ENCODE assay signal across 9 mouse cellular contexts in the genomic region with DNA sequence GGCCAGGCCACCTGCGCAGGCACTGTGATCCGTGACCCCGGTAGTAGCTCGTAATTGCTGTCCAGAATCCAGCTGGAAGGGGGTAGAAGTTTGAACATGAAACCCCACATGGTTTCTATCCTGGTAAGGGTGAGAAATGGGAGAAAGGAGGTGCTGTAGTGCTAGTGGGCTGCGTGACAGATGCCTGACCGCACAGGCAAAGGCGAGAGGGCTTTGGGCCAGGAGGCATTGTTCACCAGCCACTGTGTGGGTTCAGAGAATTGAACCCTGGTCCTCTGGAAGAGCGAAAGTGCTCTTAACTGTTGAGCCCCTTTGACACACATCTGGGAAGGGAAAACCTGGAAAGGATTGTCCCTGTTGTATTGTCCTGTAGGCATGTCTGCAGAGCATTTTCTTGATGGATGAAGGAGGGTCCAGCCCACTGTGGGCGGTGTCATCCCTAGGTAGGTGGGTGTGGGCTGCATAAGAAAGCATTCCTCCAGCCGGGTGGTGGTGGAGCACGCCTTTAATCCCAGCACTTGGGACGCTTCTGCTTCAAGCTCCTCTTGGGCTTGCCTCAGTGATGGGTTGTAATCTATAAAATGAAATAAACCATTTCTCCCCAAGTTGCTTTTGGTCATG. TPM values are rescaled to one million over a fixed set of nuclear protein-coding genes. Genes with fewer than 3 reads are reported as not detected.
A peak's percentile ranks its signal among the peaks of the same experiment; 100 is the strongest.
DNase-seq lines count a peak whose midpoint lies in the region; ATAC-seq and TF ChIP-seq lines count a peak whose summit lies in the region.
"Had no signal": no experiment of that assay in that cellular context is flagged by ENCODE, and none has a peak within 500 bp of the region (broad histone marks: within the 10 kb centered on the region; RNA-seq: fewer than 3 reads in every experiment).

No protein-coding gene starts in this region.

- no peaks in the 10 kb centered on the region; the same call in 1 of the 2 replicates for H3K36me3 ChIP-seq in lung, embryonic 16.5 days (ENCODE audit: control insufficient read depth, insufficient read depth, low read length)
- H3K36me3 ChIP-seq in limb, embryonic 12.5 days = peaks cover 9% of the 10 kb centered on the region
- peaks cover 9% of the 10 kb centered on the region for H3K36me3 ChIP-seq in small intestine, adult 2 months (ENCODE audit: control insufficient read depth, insufficient read depth, low read length)

- 41% methylated on average over 12 of the region's 12 CpGs for WGBS in cerebellum, adult 2 months
- 33% methylated on average over 12 of the region's 12 CpGs for WGBS in lung, embryonic 16.5 days
- WGBS in limb, embryonic 12.5 days = 35% methylated on average over 12 of the region's 12 CpGs
- WGBS in small intestine, adult 2 months = 47% methylated on average over 12 of the region's 12 CpGs

- no peaks in the 10 kb centered on the region for H3K27me3 ChIP-seq in cerebellum, adult 2 months (ENCODE audit: control insufficient read depth, insufficient read depth, low read length)
- H3K27me3 ChIP-seq in lung, embryonic 16.5 days (ENCODE audit: control insufficient read depth, insufficient read depth, low read depth, low read length) = no peaks in the 10 kb centered on the region; the same call in 1 of the 2 replicates
- H3K27me3 ChIP-seq in limb, embryonic 12.5 days = peaks cover 13% of the 10 kb centered on the region
- no peaks in the 10 kb centered on the region for H3K27me3 ChIP-seq in small intestine, adult 2 months (ENCODE audit: control insufficient read depth, insufficient read depth, low read length)

- H3K4me1 ChIP-seq in cerebellum, adult 2 months (ENCODE audit: control insufficient read depth, insufficient read depth, low read length) = peaks cover 4% of the 10 kb centered on the region; the same call in 1 of the 2 replicates
- H3K4me1 ChIP-seq in lung, embryonic 16.5 days (replicated peaks; ENCODE audit: control insufficient read depth, insufficient read depth, low read length) = 0 out of 2 replicates have a peak, but pooled peaks cover 2% of the 10 kb centered on the region
- peaks cover 17% of the 10 kb centered on the region for H3K4me1 ChIP-seq in limb, embryonic 12.5 days (replicated peaks)
- peaks cover 3% of the 10 kb centered on the region for H3K4me1 ChIP-seq in small intestine, adult 2 months (ENCODE audit: control insufficient read depth, insufficient read depth, insufficient read length, low read length)

- no peak for DNase-seq in cerebellum, adult 2 months
- DNase-seq in lung, postnatal 36 days = no peak
- no peak for DNase-seq in gastrocnemius, postnatal 36 days
- no peak for DNase-seq in gastrocnemius, postnatal 10 days

- H3K9me3 ChIP-seq in lung, embryonic 16.5 days (ENCODE audit: control insufficient read depth, low read length) = no peaks in the 10 kb centered on the region
- H3K9me3 ChIP-seq in limb, embryonic 12.5 days = no peaks in the 10 kb centered on the region

- H3K9ac ChIP-seq in lung, embryonic 16.5 days (ENCODE audit: low read length) = peak overlapping the region; percentile 51
- peak overlapping the region; percentile 50 for H3K9ac ChIP-seq in limb, embryonic 12.5 days (replicated peaks)

- TF ChIP-seq CTCF in cerebellum, adult 2 months (IDR thresholded peaks at IDR 0.05; ENCODE audit: borderline replicate concordance, insufficient read depth, low read depth, low read length) = no peak
- TF ChIP-seq CTCF in small intestine, adult 2 months (IDR thresholded peaks at IDR 0.05; ENCODE audit: extremely low read depth, insufficient read length, insufficient replicate concordance, low read depth, low read length) = no peak

- H3K4me3 ChIP-seq in cerebellum, adult 2 months (replicated peaks; ENCODE audit: insufficient read depth, low read depth, low read length) = peak overlapping the region; percentile 70
- H3K4me3 ChIP-seq in lung, embryonic 16.5 days (ENCODE audit: low read length) = peak overlapping the region; percentile 48
- H3K4me3 ChIP-seq in limb, embryonic 12.5 days (replicated peaks) = peak overlapping the region; percentile 38
- peak overlapping the region; percentile 55 for H3K4me3 ChIP-seq in small intestine, adult 2 months (ENCODE audit: low read depth, low read length)

- no peak for ATAC-seq in cerebellum, adult (ENCODE audit: insufficient number of reproducible peaks, low FRiP score, low TSS enrichment)
- peak; percentile 34; the same call in 1 of the 2 replicates for ATAC-seq in lung, embryonic 16.5 days (ENCODE audit: low read depth)
- ATAC-seq in limb, embryonic 12.5 days (ENCODE audit: insufficient number of reproducible peaks, insufficient read depth, low FRiP score, low TSS enrichment, low read depth) = no peak

- intact Hi-C loops in gastrocnemius, postnatal 36 days (cut with DNase I) = no loop called here

- H3K4me2 ChIP-seq in lung, embryonic 16.5 days (ENCODE audit: low read depth, low read length) = peak overlapping the region; percentile 59
- peak overlapping the region; percentile 57 for H3K4me2 ChIP-seq in limb, embryonic 12.5 days

- no peak overlapping the region for H3K27ac ChIP-seq in cerebellum, adult 2 months (ENCODE audit: insufficient read depth, low read length)
- H3K27ac ChIP-seq in lung, embryonic 16.5 days (ENCODE audit: low read length) = no peak overlapping the region
- H3K27ac ChIP-seq in limb, embryonic 12.5 days = peak overlapping the region; percentile 74; the same call in 1 of the 2 replicates
- H3K27ac ChIP-seq in small intestine, adult 2 months (ENCODE audit: insufficient read depth, low read depth, low read length) = no peak overlapping the region

- no peak for TF ChIP-seq POLR2A in cerebellum, adult 2 months (IDR thresholded peaks at IDR 0.05; ENCODE audit: borderline replicate concordance, insufficient read depth, low read length)
- no peak for TF ChIP-seq POLR2A in small intestine, adult 2 months (IDR thresholded peaks at IDR 0.05; ENCODE audit: low read depth, low read length)

RNA-seq across cellular contexts. Expression of a gene that starts 8.3 kb away (rescaled TPM):
- polyA plus RNA-seq in cerebellum, adult 2 months (2012; rRNA removed) = 114 and 122 TPM in 2 replicates
- 28.1 and 31.4 TPM in 2 replicates for polyA plus RNA-seq in lung, embryonic 16.5 days (2015; fragmentation: Nextera tagmentation; extraction: Ambion mirVana)
- polyA plus RNA-seq in limb, embryonic 12.5 days (2016; fragmentation: Nextera tagmentation; extraction: Ambion mirVana) = 21.9 and 24.9 TPM in 2 replicates
- 9.9 and 13.6 TPM in 2 replicates for polyA plus RNA-seq in small intestine, adult 2 months (2012; rRNA removed)
- total RNA-seq in gastrocnemius, postnatal 36 days (2021) = 10 to 100 TPM; 11.2 to 12.2 TPM
- total RNA-seq in gastrocnemius, postnatal 10 days (2021) = 10 to 100 TPM; 12.7 to 16.6 TPM

RNA-seq across cellular contexts. Expression of a gene that starts 10.2 kb away (rescaled TPM):
- not detected in 2 replicates for polyA plus RNA-seq in cerebellum, adult 2 months (2012; rRNA removed)
- polyA plus RNA-seq in lung, embryonic 16.5 days (2015; fragmentation: Nextera tagmentation; extraction: Ambion mirVana) = 9.7 and 9.8 TPM in 2 replicates
- not detected in 2 replicates for polyA plus RNA-seq in limb, embryonic 12.5 days (2016; fragmentation: Nextera tagmentation; extraction: Ambion mirVana)
- 5.2 and 2,024 TPM in 2 replicates for polyA plus RNA-seq in small intestine, adult 2 months (2012; rRNA removed)
- not detected for total RNA-seq in gastrocnemius, postnatal 36 days (2021)
- total RNA-seq in gastrocnemius, postnatal 10 days (2021) = not detected
- polyA plus RNA-seq: brain, embryonic 14.5 days had no signal

RNA-seq across cellular contexts. Expression of a gene that starts 30.3 kb away (rescaled TPM):
- 194 and 240 TPM in 2 replicates for polyA plus RNA-seq in cerebellum, adult 2 months (2012; rRNA removed)
- 70.1 and 74.4 TPM in 2 replicates for polyA plus RNA-seq in lung, embryonic 16.5 days (2015; fragmentation: Nextera tagmentation; extraction: Ambion mirVana)
- polyA plus RNA-seq in limb, embryonic 12.5 days (2016; fragmentation: Nextera tagmentation; extraction: Ambion mirVana) = 40.3 and 47.1 TPM in 2 replicates
- 65.1 and 136 TPM in 2 replicates for polyA plus RNA-seq in small intestine, adult 2 months (2012; rRNA removed)
- total RNA-seq in gastrocnemius, postnatal 36 days (2021) = 10 to 100 TPM; 78.1 to 80.7 TPM
- total RNA-seq in gastrocnemius, postnatal 10 days (2021) = 100 to 1,000 TPM; 107 to 130 TPM

RNA-seq across cellular contexts. Expression of a gene that starts 46.8 kb away (rescaled TPM):
- polyA plus RNA-seq in cerebellum, adult 2 months (2012; rRNA removed) = 56.5 and 60.4 TPM in 2 replicates
- 3.9 and 6.0 TPM in 2 replicates for polyA plus RNA-seq in lung, embryonic 16.5 days (2015; fragmentation: Nextera tagmentation; extraction: Ambion mirVana)
- polyA plus RNA-seq in limb, embryonic 12.5 days (2016; fragmentation: Nextera tagmentation; extraction: Ambion mirVana) = 29.4 and 29.5 TPM in 2 replicates
- polyA plus RNA-seq in small intestine, adult 2 months (2012; rRNA removed) = 4.6 and 9.0 TPM in 2 replicates
- total RNA-seq in gastrocnemius, postnatal 36 days (2021) = under 1 TPM; 0.36 to 0.49 TPM
- total RNA-seq in gastrocnemius, postnatal 10 days (2021) = 1 to 10 TPM; 2.6 to 6.1 TPM
